Mouse (Mus musculus): ENCODE measurements at regions not wholly inside any gene's neighbourhood (a gene's known extent, or its start where the extent isn't known, plus 50 kb on each side); places are given as distances from the start of the nearest gene placed in this dataset.

GRCm38 (mm10) chr5:106392213-106392612 lies 65.8 kb downstream of the Barhl2 start:
- DNase-seq: no peak

GRCm38 (mm10) chr5:106386621-106387020 lies 71.3 kb downstream of the Barhl2 start:
- no peak for DNase-seq

GRCm38 (mm10) chr5:106385838-106386237 lies 72.1 kb downstream of the Barhl2 start:
- DNase-seq: no peak

GRCm38 (mm10) chr5:106385219-106385618 lies 72.7 kb downstream of the Barhl2 start:
- DNase-seq: no peak

GRCm38 (mm10) chr5:106384138-106384770 lies 73.7 kb downstream of the Barhl2 start:
- no peak for DNase-seq

GRCm38 (mm10) chr5:106381919-106382318 lies 76.0 kb downstream of the Barhl2 start:
- peak; percentile 66 to 73 for DNase-seq

- no peak for DNase-seq
Measured at GRCm38 (mm10) chr5:106380631-106381285, 77.2 kb downstream of the Barhl2 start.

GRCm38 (mm10) chr5:106376781-106377525 lies 81.0 kb downstream of the Barhl2 start:
- DNase-seq: no peak

DNA sequence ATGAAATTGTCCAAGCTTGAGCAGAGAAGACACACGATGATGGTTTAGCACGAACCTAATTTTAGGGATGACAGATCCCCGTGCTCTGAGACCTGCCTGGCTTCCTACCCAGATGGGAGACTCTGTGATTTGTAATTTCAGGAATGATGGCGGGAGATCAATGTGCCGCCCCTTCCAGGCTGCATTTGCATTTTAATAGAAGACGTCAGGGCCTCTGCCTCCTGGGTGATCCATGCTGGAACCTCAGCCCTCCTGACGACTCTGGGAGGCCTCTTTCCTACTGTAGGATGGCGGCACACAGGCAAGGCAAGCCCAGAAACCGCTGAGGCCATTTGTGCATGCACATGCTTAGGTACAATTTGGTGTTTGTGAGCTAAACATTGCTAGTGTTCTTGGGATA lies 90.1 kb downstream of the Barhl2 start:
- DNase-seq: no peak

GRCm38 (mm10) chr5:106367312-106367711 lies 90.7 kb downstream of the Barhl2 start:
- DNase-seq: no peak

- no peak for DNase-seq
Measured at GRCm38 (mm10) chr5:106366006-106366405, 92.0 kb downstream of the Barhl2 start.

DNA sequence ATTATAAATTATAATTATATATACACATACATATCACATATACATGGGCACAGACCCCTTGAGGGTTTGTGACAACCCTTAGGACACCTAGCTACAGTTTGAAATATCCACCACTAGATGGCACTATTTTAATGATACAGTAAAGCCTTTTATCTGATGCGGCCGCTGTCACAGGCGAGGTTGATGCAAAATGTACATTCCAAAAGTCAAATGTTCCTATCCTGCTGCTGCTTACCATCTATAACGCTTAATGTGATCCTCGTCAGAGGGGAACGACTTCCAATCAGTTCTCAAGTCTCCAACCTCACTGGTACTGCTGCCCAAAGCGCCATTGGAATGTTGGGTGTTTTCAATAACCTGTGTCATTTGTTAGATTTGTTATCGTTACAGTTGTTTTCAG lies 92.9 kb downstream of the Barhl2 start:
- peak; percentile 27 to 52 for DNase-seq

GRCm38 (mm10) chr5:106351348-106351747 lies 106.6 kb downstream of the Barhl2 start:
- no peak for DNase-seq

GRCm38 (mm10) chr5:106349851-106350515 lies 108.0 kb downstream of the Barhl2 start:
- no peak for DNase-seq

- DNase-seq: no peak
Measured at GRCm38 (mm10) chr5:106344308-106344707, 113.7 kb downstream of the Barhl2 start.

GRCm38 (mm10) chr5:106343601-106344000 lies 114.4 kb downstream of the Barhl2 start:
- no peak for DNase-seq

GRCm38 (mm10) chr5:106341361-106341760 lies 116.6 kb downstream of the Barhl2 start:
- DNase-seq: no peak

DNA sequence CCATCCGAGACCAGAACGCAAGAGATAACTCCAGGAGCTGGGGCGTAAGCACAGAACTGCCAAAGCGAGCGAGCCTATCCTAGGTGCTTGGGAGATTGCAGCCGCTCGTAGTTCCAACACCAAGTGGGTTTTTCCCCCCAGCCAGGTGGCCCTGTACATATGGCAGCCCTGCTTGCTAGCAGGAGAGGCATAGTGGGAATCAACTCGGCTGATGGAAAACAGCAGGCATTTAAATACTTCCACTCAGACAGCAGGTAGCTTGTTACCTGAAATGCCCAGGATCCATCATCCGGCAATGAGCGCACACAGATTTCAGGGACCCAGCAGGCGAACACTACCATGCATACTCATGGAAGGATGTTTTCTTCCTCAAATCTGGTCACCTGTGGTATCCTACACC lies 122.3 kb downstream of the Barhl2 start:
- peak; percentile 78 to 86 for DNase-seq

DNA sequence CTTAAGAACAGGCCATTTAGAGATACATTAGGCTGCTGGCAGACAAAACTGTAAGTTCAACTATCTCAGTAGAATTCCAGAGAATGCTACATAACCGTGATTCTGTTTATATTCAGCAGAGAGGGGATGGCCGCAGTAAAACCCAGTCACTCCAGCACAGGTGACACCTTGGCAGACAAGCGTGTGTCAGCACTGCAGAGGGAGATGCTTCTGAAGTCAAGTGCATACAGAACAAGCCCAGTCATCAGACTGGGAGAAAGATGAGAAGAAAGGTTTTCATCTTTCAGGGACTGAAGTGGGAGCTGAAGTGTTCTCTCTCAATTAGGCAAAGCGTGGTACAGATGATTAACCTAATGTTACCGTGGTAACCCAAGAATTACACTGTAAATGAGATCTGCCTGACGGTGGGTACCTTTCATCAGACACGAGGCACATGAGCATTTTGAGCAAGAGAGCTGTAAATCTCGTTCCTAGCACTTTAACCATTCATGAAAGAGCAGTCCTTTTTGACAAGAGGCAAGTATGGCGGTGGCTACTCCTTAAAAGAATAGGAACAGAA lies 130.3 kb downstream of the Barhl2 start:
- DNase-seq: no peak

DNA sequence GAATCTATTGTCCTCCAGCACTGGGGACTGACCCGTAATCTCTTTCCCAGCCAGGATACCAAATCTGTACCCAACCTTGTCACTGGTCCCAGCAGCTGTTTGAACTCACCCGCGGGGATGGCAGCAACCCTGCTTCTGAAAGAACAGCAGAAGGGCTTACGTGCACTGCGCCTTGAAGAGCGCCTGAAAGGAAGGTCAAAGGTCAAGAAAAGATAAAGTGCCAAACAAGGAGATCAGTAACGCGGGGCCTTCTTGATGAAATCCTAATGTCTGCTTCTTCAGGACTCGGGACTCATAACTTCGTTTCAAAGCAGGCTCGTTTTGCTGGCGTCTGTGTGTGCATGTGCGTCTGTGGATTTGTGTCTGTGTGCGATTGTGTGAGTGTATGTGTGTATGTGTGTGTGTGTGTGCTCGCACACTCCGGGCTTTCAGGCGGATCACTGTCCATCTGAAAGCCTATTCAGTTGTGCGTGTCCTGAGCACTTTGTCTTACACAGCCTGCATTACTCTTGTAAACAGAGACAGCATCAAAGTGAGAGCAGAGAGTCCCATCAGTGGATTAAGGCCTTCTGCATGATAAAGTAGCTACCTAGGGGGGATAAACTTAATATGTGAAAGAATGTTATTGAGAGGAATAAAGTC lies 135.3 kb downstream of the Barhl2 start:
- DNase-seq: no peak

DNA sequence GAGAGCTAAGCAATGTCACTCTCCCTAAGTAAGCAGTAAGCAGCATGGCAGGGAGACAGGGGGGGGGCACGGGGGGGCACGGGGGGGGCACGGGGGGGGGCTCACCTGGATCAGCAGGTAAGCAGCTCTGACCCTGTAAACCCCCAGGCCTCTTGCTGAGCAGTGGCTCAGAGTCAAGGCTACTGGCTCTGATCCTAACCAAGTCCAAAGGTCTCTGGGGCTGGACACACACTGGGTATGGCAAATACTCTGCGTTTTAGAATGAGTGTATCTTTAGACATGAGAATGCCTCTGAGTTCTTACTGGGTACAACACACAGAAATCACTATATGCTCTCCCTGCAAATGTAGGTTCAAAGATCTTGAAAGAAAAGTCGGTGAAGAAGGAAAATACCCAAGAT lies 136.5 kb downstream of the Barhl2 start:
- DNase-seq: peak in 1 of 2 experiments; percentile 15

DNA sequence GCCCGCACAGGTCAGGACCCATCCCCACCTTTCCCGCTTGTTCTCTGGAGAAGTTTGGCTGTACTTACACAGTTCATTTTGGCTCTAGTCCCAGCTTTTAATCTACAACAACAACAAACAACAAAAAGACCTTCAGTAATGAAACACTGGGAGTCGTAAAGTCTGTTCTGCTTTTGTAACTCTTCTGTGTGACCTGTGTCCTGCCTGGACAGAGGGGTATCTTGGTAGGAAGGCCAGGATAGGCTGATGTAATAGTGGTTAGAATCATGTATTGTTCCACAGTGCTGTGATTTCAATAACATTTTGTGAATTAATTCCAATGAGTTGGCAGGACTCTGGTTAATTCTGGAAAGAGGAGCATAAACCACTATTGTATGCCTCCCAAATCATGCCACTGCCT lies 136.9 kb downstream of the Barhl2 start:
- DNase-seq: no peak

DNA sequence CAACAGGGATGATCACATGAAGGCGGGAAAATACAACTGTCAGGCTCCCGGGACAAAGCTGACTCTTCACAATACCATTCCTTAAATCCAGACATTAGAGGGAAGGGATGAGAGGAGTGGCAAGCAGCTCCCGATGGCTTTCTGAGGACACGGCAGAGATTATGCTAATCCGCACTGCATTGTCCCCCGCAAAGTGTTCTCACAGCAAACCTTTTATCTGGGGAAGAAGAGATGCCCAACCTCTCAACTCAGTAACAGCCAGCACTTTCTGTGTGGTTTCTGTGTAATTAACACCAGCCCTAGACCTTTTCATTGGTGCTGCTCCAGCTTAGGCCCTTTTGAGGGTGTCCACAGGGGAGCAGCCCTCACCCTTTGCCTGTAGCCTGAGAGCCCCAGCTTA lies 137.9 kb downstream of the Barhl2 start:
- DNase-seq: no peak
